Mouse (Mus musculus) yolk sac, embryonic 10.5 days (tissue): ENCODE results near the gene Msl1.

ENCODE experiments used
- DNase-seq: peaks from one replicate; pipeline ENCODE4 v3.0.0-alpha.2; 2017; ENCODE audit warnings: low spot score

Msl1 gene

DNA sequence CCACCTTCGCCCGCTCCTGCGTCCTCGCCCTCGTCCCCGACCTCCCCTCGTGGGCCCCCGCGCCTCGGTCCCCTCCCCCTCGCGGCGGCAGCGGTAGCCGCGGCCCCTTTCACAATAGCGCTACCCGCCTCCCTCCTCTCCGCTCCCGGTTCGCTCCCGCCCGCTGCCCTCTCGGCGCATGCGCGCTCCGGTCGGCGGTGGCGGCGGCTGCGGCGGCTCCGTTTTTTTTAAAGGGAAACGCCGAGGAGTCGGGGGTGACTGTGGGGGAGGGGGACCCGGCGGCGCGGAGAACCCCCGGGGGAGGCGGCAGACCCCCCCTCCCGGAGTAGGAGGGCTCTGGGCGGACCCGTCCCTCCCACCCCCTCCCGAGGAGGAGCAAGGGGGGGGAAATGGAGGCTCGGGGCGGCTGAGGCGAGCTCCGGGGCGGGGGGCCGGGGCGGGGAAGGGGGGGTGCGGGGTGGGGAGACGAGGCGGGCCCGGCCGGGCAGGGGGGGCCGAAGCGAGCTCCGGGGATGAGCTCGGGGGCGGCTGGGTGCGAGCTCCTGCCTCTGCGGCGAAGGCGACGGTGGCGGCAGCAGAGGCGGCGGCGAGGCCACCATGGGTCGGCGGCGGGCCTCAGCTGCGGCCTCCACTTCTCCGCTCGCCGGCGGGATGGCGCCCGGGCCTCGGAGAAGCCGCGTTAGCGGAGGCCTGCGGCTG is at the start of gene Msl1:
Msl1 (plus strand) TSS at position 502 of the 699 bp plus-strand sequence.
- peak; percentile 92 for DNase-seq

DNA sequence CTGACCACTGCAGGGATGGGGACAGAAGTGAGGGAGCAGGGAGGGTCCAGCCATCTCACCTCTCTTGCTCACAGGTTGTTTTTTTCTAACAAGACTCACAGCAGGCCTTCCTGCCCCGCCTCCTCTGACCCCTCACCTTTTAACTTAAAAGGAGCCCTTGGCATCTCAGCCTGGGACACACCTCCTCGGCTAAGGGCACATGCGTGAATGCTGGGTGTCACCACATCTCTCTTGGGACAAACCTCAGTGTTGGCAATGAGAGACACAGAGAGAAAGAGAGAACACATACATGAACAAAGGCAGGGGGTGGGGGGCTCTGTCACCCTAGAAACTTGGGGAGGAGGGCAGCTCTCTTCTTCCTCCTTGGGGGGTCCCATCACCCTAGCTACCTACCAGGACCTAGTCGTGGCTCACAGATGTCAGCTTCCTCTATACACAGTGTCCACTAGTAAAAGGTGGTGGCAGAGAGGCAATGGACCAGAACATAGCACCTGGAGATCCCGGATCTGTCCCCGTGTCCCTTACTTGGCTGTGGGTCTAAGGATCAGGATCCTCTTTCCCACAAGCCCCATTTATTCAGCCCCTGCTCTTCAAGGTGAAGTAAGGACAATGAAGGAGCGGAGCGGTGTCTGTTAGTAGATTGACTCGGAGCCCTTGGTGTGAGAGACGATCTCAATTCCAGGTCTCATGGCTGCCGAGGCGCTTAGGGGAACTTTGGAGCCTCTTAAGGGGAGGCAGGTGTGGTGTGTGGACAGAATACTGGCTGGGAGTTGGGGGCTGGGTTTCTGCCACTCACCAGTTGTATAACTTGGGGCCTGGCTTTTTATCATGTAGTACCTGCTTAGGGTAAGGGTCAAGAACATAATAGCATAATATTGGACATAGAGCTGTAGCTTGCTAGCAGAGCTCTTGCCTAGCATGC is 49.1 kb upstream of the Msl1 start:
- DNase-seq: no peak

DNA sequence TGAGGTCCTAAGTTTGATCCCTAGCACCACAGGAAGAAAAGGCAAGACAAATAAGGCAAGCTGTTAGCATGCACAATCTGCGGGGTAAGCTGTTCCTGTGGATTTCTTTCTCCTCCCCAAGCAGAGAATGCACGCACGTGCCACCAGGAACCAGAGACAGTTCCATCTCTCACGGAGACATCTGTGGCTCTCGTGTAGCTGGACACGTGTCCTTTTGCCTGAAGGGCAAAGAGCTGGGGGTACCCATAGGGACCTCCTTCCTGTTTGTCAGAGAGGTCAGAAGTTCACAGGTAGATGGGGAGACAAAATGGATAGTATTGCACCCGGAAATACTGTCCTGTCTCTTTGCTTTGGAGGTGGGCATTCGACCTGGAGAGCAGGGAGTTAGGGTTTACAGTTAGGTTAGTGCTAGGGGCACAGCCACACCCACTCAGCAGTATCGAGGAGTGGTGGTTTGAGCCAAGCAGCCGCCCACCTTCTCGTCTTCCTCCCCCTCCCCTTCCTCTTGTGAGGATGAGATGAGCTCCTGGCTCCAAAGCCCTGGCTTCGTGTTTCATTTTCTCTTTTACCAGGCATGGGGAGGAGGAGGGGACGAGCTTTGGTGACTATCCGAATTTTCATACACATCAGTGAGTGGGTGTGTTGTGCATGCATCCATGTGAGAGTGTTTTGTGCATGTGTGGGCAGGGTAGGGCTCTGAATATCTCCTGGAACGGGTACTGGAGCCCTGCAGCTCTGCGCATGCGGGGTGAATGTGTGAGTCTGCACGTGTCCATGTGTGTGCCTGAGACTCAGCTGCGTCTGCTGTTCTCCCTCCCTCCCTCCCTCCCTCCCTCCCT is 48.2 kb upstream of the Msl1 start:
- peak; percentile 78 for DNase-seq

DNA sequence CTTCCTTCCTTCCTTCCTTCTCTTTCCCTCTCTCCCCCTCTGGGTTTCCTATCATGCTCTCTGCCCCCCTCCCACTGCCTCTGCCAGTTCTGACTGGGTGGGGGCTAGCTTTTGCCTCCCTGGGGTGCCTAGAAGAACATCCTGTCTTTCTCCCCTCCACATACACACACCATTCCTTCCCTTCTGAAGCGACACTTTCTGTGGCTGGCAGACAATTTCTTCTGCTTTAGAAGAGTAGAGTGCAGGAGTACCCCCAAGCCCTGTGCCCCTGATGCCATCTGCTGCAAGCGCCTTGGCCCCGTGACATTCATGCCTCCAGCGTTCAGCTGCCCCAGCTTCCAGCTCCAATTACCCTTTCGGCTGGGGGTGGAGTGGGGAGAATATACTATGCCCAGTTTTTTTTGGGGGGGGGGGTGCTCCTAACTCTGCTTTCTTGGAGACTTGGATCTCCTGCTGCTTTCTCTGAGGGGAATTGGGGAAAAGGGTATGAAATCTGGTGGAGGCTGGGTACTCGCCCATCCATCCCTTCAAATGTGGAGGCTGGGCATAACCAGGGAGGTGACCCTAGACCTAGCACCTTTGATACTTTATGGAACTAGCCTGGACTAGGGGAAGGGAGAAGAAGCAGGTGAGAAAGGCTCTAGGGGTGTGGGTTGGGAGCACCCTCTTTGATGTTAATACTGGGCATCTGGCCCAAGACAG is 47.4 kb upstream of the Msl1 start:
- DNase-seq: no peak

DNA sequence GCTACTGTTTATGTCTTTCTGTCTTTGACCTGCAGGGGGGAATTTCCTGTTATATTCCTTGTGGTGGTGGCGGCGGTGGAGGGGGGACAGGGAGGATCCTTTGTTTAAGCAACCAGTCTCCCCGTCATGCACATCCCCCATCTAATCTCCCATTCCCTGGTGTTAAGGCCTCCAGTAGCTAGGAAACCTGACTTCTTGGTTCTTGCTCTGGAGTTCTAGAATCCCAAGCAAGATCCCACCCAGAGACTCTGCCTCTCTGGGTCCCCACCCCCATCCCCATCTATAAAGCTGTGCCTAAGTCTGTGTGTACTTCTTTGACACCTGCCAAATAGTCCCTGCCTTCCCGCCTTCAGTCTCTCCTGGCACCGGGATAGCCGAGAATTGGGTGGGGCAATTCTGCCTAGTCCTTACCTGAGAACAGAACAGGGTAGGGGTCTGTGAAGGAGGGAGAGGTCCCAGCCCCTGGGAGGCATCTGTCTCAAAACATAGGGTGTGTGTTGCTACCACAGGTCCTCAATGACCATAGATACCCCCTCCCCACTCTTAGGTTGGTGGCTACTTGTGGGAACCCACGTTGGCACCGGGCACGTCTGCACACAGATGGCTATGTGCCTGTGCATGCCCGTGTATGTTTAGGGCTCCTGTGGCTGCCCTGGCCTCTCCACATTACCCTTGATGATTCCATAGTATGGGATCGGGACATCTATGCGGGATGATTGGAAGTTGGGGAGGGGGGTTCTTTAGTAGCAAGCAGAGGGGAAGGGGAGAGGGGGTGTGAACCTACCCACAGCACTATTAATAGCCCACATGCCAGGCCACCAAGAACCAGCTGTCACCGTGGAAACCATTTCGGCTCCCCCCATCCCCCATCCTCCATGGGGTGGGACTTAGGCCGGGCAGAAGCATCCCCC is 46.6 kb upstream of the Msl1 start:
- no peak for DNase-seq

DNA sequence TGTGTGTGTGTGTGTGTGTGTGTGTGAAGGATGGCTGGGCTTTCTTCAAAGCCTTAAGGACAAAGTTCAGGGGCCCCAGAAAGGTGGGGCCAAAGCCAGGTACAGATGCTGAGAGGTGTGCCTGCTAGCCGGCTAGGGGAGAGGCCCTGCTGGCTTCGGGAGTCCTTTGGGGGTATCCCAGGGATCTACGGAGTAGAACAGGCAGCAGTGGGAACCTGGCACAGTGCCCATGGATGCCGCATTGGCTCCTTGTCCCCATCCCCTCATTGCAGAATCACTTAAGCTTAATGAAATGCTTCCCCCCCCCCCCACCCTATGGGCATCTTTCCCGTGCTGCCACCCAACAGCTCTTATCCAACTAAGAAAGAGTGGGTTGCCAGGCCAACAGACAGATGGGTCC is 45.6 kb upstream of the Msl1 start:
- DNase-seq: no peak

DNA sequence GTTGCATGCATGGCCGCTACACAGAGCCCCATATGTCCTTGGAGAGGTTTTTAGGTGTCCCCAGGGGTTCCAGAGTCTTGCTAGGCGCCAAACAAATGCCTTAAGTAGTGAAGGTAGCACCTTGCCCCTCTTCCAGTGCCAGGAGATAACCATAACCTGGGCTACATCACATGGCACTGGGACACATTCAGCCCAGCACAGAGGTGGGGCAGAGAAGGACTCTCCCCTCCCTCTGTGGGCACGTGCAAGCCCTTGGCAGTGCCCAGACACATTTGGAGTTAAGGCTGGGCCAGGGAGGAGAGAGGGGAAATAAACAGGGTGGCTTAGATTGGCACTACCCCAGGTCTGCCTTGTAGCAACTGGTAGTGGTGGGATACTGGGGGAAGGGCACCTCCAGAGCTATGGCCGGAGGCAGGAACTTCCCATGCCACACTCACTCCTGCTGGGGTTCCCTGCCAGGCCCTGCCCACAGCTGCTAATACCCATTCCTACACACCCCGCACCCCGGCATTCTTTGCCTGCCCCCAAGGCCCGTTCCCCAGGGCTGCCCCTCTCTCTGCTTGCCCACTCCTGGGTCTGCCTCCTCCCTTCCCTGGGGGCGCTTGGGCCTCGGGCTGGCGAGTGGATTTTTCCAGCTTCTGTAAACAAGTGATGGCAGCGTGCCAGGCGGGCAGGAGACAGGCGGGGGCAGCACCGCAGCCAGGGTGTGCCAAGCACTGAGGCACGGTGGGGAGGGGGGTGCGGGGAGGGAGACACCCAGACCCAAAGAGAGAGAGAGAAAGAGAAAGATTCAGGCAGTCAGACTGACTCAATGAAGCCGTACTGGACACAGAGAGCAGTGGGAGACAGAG is 44.7 kb upstream of the Msl1 start:
- DNase-seq: no peak

DNA sequence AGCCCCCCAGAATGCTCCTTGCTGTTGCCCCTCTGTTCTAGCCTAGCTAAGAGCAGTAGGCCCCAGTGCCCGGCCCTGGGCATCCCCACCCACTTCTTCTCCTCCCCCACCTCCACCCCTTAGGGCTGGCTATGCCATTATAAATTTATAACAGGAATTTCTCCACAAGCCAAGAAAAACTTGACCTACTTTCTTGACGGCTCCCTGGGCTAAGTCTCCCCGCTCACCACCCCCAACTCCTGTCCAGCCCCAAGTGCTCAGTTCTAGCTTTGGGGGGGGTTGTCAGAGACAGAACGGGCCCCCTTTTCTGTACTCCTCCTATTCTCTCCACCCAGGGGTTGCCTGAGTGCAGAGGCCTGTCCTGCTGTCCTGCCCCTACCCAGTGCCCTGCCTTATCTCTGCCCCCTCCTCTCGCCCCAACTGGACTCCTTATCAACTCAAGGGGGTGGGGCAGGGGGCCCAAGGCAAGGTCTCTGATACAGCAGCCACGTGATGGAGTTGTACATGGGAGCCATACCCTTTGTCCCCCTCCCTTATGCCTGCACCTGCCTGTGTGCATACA is 44.0 kb upstream of the Msl1 start:
- DNase-seq: peak; percentile 78

DNA sequence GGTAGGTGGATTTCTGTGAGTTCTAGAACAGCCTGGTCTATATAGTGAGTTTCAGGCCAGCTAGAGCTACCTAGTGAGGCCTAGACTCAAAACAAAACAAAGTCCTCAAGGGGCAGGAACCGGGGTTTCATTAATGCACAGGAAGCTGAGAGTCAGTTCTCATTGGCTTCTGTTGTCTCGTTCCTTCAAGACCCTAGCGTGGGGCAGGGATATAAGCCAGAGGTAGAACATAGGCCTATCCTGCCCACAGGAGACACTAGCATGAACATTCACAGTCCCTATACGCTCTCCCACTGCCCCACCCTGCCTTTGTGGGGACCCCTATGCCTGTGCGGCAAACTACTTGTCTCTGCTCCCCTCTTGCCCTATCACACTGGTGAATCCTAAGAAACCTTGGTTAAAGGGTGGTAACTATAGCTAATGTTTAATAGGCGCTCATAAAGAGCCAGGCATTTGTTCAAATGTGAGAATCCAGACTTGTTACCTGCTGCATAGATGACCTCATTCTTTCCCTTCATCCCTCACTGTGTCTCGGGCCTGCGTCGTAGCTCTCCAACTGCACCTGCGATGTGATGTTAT is 42.7 kb upstream of the Msl1 start:
- DNase-seq: no peak

DNA sequence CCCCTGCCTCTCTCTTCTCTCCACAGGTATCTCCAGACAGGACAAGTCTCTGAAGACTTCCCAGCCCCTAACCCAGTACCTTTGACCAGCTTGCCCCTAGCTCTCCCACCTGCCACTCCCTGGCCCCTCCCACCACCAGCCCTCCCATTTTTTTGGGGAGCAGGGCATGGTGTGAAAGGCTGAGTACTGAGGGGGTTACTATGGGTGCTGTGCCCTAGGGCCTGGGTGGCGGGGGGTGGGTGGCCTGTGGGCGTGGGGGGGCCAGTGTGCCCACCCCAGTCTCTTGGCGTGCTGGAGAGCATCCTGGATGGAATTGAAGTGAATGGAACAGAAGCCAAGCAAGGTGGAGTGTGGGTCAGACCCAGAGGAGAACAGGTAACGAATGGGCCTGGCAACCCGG is 42.1 kb upstream of the Msl1 start:
- no peak for DNase-seq

DNA sequence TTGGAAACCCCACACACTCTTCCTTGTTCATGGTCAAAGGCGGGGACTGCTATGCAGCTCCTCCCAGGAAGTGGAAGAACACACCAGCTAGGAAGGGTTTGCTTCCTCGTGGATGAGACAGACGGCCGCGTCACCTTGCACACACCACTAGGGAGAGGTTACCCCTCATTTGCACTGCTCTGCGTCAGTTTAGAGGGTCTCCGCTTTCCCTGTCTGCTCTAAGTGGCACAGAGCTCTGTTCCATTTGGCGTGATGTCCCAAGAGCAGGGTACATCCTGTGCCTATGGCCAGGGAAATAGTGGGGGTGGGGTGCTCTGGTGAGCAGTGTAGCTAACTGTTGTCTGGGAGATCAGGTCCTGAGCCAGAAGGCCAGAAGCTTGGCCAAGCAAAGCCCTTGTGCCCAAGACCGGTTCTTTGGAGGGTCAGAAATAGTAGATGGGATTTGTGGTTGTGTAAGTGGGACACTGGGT is 41.1 kb upstream of the Msl1 start:
- no peak for DNase-seq

DNA sequence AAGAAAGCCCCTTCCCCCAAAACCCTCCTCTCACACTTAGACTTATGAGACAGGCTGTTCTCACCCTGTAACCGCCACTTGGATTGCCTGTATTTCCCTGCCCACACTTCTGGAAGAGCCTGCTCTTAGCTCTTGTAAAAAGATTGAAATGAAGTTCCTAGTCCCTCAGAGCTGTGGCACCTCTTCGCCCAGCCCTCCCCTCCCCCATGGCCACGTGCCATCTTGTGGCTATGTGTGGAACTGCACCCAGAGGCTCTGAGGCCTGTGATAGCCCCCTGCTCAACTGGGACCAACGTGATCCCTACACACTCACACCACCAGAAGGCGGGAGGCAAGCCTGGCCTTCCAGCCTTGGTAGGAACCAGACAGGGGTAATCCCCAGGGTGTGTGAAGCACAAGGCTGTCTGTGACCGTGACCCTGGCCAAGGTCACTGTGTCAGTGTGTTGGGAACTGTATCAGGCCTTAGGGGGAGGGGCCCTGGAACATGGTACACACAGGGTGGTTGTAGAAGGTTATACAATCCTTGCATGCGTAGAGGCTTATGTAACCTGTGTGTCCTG is 40.6 kb upstream of the Msl1 start:
- DNase-seq: peak; percentile 76

DNA sequence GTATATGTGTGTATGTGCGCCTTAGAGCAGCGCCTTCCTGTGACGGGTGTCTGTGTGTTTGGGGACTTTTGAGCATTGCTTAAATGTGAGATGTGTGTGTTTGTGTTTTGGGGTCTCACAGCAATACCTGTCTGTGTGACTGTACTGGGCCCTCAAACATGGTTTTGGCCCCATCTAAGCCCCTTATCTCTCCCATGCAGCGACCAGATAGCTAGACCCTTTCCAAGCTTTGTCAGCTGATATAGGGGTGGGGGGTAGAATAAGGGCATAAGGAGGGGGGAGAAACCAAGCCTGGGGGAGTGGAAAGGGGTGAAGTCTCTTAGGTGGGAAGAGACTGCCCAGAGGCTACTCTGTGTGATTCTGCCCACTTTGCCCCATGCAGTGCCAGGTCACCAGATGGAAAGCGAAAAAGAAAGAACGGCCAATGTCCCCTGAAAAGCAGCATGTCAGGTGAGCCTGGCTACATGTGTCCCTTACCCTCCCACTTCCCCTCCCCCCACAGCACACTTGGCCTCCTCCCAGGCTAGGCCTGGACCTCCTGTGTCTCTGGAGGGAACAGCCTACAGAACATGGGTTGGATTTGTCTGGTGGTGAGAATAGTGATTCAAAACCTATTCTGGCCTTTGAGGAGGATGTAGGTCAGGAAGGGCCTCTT is 39.5 kb upstream of the Msl1 start:
- DNase-seq: no peak

DNA sequence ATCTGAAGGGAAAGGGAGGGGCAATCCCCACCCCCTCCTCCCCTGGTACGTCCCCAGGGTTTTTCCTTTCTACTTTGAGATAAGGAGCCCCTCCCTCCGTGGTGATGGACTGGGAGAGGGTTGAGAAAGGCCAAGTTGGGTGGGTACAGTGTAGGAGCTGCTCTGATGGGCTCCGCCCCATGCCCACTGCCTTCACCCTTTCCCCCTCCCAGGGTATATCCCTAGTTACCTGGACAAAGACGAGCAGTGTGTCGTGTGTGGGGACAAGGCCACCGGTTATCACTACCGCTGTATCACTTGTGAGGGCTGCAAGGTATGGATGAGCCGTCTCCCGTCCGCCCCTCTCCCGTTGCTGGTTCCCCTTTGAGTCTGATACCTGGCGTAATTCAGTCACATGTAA is 38.6 kb upstream of the Msl1 start:
- no peak for DNase-seq

DNA sequence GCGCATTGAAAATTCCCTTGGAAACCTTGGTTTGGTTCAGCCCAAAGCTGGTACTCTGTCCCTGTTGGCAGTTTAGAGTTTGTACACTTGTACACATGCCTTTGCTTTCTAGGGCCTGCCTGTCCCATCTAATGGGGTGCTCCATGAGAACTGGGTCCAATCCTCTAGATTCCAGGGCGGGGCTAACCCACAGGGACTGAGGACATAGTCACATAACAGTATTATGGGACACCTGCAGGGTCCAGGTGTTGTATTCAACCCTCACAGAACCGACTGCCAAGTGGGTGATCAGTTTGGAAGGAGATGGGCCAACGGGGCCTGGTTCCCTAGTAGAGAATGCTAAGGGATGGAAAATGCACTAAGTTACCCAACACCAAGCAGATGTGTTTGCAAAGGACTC is 33.4 kb upstream of the Msl1 start:
- no peak for DNase-seq

DNA sequence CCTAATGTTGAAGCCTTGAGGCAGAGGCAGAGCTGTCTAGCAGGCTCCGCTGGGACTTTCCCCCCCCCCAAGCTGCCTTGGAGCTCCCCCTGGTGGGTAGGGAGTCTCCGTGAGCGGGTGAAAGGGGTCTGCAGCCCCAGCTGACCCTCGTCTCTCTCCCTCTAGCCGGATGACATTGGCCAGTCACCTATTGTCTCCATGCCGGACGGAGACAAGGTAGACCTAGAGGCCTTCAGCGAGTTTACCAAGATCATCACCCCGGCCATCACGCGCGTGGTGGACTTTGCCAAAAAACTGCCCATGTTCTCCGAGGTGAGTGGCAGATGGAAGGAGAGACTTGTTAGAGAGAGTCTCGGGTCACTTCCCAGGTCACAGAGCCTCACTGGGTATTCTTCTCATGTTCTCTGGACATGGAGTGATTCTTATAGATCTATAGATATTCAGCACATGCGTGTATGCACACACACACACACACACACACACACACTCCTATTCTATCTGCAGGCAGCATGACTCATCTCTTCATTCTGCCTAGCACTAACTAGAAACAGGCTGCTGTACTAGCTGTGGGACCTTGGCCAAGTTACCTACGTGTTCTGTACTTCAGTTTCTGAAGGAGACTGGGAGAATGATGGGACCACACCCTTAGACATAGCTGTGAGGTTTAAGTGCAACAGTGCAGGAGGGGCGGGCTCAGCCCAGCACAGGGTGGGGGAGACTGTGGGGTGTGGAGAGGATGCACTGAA is 32.4 kb upstream of the Msl1 start:
- DNase-seq: no peak

DNA sequence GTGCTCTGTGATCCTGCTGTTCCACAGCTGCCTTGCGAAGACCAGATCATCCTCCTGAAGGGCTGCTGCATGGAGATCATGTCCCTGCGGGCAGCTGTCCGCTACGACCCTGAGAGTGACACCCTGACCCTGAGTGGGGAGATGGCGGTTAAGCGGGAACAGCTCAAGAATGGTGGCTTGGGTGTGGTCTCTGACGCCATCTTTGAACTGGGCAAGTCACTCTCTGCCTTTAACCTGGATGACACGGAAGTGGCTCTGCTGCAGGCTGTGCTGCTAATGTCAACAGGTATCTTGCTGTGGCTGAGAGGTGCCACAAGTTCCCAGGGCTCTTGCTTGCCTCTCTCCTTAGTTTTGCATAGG is 31.8 kb upstream of the Msl1 start:
- no peak for DNase-seq

DNA sequence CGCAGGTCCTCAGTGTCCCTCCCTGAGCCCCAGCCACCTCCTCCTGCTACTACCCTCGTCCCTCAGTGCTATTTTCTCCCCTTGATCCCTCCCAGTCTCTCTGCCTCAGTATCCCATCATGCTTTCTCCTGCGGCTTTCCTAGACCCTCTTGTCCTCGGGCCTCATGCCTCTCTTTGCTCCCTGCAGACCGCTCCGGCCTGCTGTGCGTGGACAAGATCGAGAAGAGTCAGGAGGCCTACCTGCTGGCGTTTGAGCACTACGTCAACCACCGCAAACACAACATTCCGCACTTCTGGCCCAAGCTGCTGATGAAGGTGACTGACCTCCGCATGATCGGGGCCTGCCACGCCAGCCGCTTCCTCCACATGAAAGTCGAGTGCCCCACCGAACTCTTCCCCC is 31.2 kb upstream of the Msl1 start:
- no peak for DNase-seq
